Mouse (Mus musculus): Measurements from ENCODE around the gene Art5. TPM values are rescaled to one million over a fixed set of nuclear protein-coding genes. Genes with fewer than 3 reads are reported as not detected.

The Art5 gene
- 10 to 100 TPM in 1 of 2 experiments, 1 to 10 TPM in 1; 8.8 to 13.6 TPM for total RNA-seq (2021)
- long read RNA-seq, experiment 1, transcript Art5-204 (5 exons, 1,713 nt), result major isoform, 9 of 22 reads
- long read RNA-seq, experiment 1, partial matches to known transcripts, result 7 of 22 reads
- long read RNA-seq, experiment 1, other reads (novel, unspliced or antisense), result 6 of 22 reads
- long read RNA-seq, experiment 2, transcript Art5-204 (5 exons, 1,713 nt), result major isoform, 12 of 28 reads
- long read RNA-seq, experiment 2, partial matches to known transcripts, result 3 of 28 reads
- long read RNA-seq, experiment 2, other reads (novel, unspliced or antisense), result 13 of 28 reads

DNA sequence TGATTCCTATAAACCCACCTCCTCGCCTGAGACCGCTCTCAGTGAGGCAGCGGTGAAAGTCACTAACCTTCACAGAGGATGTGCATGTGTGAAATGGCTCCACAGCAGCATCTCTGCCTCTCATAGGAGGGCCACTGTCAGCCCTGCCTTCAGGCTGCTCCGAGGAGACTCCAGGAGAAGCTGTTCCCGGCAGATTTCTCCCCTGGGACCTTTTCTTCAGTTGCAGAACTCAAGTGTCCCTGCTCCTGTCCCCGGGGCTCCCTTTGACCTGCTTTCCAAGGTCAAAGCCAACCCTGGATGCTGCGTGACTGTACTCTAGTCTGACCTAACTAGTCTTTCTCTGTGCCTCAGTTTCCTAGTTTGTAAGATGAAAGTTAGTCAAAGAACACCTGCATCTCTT, at the start of gene Art5:
Gene Art5 (minus strand): TSS at position 319 of the 400 bp plus-strand sequence.
- DNase-seq (ENCODE audit: low spot score in 2 of 2), result no peak

- DNase-seq (ENCODE audit: low spot score in 2 of 2), result no peak
Observed at GRCm38 (mm10) chr7:102153691-102154090, 44.4 kb upstream of the Art5 start.

DNA sequence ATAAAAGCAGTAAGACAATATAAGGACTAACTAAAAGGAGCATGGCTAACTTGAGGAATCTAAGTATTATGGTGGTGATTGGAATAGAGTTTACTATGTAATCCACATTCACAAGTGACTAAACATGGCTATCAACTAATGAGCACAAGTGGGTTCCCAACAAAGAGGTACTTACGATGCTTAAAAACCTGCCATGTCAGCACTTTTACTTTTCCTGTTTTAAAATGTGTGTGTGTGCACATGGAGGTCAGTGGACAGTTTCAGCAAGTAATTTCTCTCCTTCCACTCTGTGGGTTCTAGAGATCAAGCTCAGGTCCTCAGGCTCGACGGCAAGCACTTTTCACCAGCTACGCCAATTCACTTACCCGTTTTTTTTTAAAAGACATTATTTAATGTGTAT, 28.6 kb upstream of the Art5 start:
- no peak for DNase-seq (ENCODE audit: low spot score in 2 of 2)

DNA sequence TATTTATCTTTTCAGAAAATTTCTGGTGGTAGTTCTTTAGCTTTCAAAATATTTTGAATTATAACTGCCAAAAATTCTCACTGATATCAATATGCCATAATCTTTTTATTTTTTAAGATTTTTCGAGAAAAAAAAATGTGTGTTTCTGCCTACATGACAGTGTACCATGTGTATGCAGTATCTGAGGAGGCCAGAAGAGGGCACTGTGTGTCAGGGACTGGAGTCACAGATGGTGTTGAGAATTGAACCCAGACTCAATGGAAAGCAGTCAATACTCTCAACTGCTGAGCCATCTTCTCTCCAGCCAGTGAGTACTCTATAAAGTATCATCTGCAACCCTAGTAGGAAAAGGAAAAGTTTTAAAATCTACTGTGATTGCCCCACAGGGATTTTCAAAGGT, 28.2 kb upstream of the Art5 start:
- DNase-seq (ENCODE audit: low spot score in 2 of 2), result no peak

DNA sequence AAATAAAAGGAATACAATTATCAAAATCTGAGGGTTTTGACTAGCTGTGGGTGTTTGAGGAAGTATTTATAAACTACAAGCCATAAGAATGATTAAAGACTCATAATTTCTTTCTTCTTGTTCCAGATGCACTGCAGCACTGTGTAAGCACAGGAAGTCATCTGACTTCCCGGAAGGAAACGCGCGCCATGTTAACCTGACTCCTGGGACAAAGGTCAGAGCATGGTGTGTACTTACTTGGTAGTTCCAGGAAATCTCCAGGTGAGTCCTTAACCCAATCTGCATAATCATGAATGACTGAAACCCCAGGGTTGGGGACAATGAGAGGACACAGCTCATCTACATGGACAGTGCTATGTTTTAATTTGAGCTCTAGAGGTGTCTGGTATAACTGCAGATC, 23.1 kb upstream of the Art5 start:
- no peak for DNase-seq (ENCODE audit: low spot score in 2 of 2)

GRCm38 (mm10) chr7:102120326-102120725, 11.0 kb upstream of the Art5 start:
- DNase-seq (ENCODE audit: low spot score in 2 of 2), result no peak

DNA sequence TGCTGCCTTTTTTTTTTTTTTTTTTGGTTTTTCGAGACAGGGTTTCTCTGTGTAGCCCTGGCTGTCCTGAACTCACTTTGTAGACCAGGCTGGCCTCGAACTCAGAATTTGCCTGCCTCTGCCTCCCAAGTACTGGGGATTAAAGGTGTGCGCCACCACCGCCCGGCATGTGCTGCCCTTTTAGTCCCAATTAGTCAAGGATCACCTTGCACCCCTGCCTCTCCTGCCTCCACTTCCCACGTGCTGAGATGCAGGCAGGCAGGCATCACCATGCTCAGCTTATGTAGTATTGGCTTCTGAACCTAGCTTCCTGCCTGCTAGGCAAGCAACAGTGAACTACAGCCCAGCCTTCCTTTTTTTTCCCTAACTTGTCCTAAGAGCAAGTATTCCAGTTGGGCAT, 8.1 kb upstream of the Art5 start:
- DNase-seq (ENCODE audit: low spot score in 2 of 2), result no peak

DNA sequence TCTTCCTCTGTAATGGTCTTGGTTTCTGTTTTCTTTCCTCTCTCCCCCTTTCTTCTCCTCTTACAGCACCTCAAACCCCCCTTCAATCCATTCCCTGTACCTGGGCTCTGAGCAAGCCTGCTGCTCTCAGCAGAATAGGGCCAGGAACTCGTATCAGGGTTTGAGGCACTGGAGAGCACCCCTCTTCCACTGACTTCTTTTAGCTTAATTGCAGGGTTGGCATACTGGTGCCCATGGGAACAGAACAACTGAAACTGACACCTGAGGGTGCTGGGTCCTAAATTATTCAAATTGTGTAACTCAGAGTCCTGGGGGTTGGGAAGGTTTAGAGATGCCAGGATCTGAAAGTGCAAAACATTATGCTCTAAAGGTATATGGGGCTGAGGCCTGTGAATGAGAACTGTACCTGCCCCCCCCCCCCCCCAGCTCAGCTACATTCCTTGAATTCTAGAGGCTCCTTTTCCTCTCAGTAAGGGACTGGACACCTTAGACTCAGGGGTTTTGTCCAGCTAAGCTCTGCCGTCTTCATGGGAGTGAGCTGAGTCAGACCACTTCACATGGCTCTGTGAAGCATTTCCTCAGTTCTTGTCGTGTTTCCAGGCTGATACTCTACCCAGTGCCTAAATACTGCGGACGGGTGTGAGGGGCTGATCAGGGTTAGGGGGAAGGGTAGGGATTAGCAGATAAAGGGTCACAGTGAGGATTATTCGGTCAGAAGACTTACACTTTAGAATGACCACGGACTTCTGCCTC, 7.5 kb upstream of the Art5 start, which contains the start of gene Chrna10:
Gene Chrna10 (minus strand): TSS at position 250 of the 753 bp plus-strand sequence.
- no peak for DNase-seq (ENCODE audit: low spot score in 2 of 2)

GRCm38 (mm10) chr7:102113151-102113729, 4.0 kb upstream of the Art5 start:
- DNase-seq (ENCODE audit: low spot score in 2 of 2), result no peak

DNA sequence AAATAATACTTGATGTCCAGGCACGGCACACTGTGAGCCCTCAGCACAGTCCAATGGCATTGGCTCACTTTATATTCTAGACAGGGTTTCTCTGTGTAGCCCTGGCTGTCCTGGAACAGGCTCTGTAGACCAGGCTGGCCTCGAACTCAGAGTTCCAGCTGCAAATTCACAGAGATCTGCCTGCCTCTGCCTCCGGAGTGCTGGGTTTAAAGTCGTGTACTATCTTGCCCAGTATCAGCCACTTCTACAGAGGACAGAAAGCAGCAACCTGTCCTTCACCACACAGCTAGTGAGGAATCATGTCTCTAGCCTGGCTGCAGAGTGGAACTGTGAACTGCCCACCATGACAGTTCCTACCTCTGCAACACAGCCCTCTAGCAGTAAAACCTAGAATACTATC, 457 bp upstream of the Art5 start:
- no peak for DNase-seq (ENCODE audit: low spot score in 2 of 2)

DNA sequence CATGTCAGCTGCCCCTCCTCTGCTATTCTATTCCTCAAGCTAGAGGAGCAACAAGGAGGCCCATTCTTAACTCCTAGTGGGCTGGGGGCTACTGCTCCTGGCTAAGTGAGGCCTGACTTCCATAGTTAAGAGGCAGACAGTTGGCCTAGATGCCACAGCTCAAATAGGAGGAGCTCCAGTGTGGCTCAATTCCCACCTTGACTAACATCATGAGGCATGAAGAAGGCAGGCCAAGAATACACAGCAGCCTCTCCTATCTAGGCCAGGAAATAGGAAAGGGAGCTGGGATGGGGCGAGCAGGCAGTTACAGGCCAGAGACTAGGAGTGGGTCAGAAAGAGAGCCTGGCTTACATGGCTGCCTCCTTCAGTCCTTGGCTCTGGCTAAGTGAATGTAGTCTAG, 1.1 kb downstream of the Art5 start:
- no peak for DNase-seq (ENCODE audit: low spot score in 2 of 2)

DNA sequence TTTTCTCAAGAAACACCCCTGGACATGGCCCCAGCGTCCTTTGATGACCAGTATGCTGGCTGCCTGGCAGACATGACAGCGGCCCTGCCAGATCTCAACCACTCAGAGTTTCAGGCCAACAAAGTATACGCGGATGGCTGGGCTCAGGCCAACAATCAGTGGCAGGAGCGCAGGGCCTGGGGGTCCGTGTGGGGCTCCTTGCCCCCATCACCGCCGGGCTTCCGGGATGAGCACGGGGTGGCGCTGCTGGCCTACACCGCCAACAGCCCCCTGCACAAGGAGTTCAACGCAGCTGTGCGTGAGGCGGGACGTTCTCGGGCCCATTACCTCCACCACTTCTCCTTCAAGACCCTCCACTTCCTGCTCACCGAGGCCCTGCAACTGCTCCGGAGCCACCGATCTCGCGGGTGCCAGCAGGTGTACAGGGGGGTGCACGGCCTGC, 2.6 kb downstream of the Art5 start:
- DNase-seq (ENCODE audit: low spot score in 2 of 2), result peak in 1 of 2 experiments; percentile 15

- DNase-seq (ENCODE audit: low spot score in 2 of 2), result no peak
Observed at GRCm38 (mm10) chr7:102104126-102104525, 5.2 kb downstream of the Art5 start.

- DNase-seq (ENCODE audit: low spot score in 2 of 2), result no peak
Observed at GRCm38 (mm10) chr7:102103555-102103954, 5.7 kb downstream of the Art5 start.

GRCm38 (mm10) chr7:102102696-102103095, 6.6 kb downstream of the Art5 start:
- no peak for DNase-seq (ENCODE audit: low spot score in 2 of 2)

- DNase-seq (ENCODE audit: low spot score in 2 of 2), result no peak
Observed at GRCm38 (mm10) chr7:102102241-102102640, 7.0 kb downstream of the Art5 start.

DNA sequence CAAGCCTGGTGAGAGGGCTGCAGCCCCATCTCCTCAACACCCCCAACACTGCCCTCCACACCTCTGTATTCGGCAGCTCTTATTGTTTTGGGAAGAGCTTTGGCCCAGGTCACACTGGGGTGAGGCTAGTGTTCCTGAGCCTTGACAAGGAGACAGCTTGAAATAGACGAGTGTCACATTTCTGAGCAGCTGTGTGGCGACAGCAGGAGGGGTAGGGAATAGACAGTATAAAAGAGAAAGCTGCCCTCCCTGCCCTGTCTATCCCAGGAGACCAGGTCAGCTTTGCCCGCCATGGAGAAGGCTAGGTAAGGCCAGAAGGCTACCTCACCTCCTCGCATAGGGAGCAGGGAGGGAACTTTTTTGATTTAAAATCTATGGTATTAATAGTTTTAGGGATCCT, 7.8 kb downstream of the Art5 start, which contains the start of gene Art1:
Gene Art1 (plus strand): TSS at position 257 of the 400 bp plus-strand sequence.
- no peak for DNase-seq (ENCODE audit: low spot score in 2 of 2)

GRCm38 (mm10) chr7:102100868-102101267, 8.4 kb downstream of the Art5 start:
- no peak for DNase-seq (ENCODE audit: low spot score in 2 of 2)

GRCm38 (mm10) chr7:102099760-102100661, 9.3 kb downstream of the Art5 start:
- DNase-seq (ENCODE audit: low spot score in 2 of 2), result no peak

GRCm38 (mm10) chr7:102087336-102087735, 22.0 kb downstream of the Art5 start:
- no peak for DNase-seq (ENCODE audit: low spot score in 2 of 2)
